Mouse (Mus musculus): ENCODE measurements around the gene Pik3cb. TPM values are rescaled to one million over a fixed set of nuclear protein-coding genes. Genes with fewer than 3 reads are reported as not detected.

The Pik3cb gene
- total and polyA plus RNA-seq, 3 experiments, result 2.2 to 7.6 TPM; not detected in 1

DNA sequence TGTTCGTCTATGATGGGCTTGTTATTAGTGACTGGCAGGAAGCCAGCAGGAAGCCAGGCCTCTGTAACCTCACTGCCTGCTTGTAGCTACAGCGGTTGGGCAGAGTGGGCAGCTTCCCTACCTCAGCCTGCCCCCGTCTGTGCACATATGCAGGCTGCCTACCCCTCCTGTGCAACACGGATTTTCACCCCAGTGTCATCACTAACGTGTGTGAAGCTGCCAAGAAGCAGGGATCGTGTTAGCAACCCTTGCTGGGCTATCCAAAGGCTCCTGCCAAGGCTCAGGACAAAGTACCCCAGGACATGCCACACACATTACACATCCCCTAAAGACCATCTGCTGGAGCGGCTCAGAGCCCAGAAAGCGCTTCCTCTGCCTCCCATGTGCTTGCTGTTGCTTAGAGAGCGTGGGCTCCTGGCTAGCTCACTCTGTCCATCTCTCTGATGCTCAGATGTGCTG is 140.5 kb downstream of the Pik3cb start:
- TF ChIP-seq TBP (IDR thresholded peaks at IDR 0.05; ENCODE audit: low read depth, low read length) (0 out of 2 replicates have a peak, but pooled peaks have one; percentile 41), NRF1 (IDR thresholded peaks at IDR 0.05; ENCODE audit: insufficient read depth, low read depth, low read length, poor library complexity, severe bottlenecking) (no peak), EP300 (IDR thresholded peaks at IDR 0.05; ENCODE audit: low read depth in 1 of 2, low read length in 2 of 2) (peak in 1 of 2 experiments; percentile 47; a peak in 2 of 4 replicates), MAFK (IDR thresholded peaks at IDR 0.05; ENCODE audit: borderline replicate concordance, low read depth, low read length) (no peak), MYB (IDR thresholded peaks at IDR 0.05; ENCODE audit: low read depth, low read length) (no peak), POLR2AphosphoS2 (IDR thresholded peaks at IDR 0.05; ENCODE audit: low read length) (no peak), KAT2A (conservative IDR thresholded peaks at IDR 0.05; ENCODE audit: low read depth, low read length) (no peak), ZKSCAN1 (IDR thresholded peaks at IDR 0.05; ENCODE audit: low read depth, low read length) (no peak), BHLHE40 (IDR thresholded peaks at IDR 0.05; ENCODE audit: borderline replicate concordance, low read depth, low read length) (no peak), CHD2 (IDR thresholded peaks at IDR 0.05; ENCODE audit: low read length) (no peak), RAD21 (IDR thresholded peaks at IDR 0.05; ENCODE audit: low read depth, low read length) (no peak), ZC3H11A (IDR thresholded peaks at IDR 0.05; ENCODE audit: low read depth, low read length) (no peak), ZNF384 (IDR thresholded peaks at IDR 0.05; ENCODE audit: low read depth, low read length) (no peak), USF2 (IDR thresholded peaks at IDR 0.05; ENCODE audit: borderline replicate concordance in 1 of 2, insufficient read depth in 1 of 2, low read depth in 1 of 2, low read length in 2 of 2) (no peak), TCF12 (IDR thresholded peaks at IDR 0.05; ENCODE audit: low read depth, low read length) (no peak), USF1 (IDR thresholded peaks at IDR 0.05; ENCODE audit: low read depth, low read length) (no peak), ZMIZ1 (IDR thresholded peaks at IDR 0.05; ENCODE audit: low read depth, low read length) (no peak), RCOR1 (IDR thresholded peaks at IDR 0.05; ENCODE audit: low read depth, low read length) (no peak)
- no peak overlapping the region for H3K4me3 ChIP-seq (ENCODE audit: control insufficient read depth in 1 of 2, insufficient read depth in 1 of 2, low read depth in 2 of 2, low read length in 2 of 2)
- H3K9ac ChIP-seq (ENCODE audit: control insufficient read depth, low read depth, low read length, poor library complexity, severe bottlenecking), result no peak overlapping the region
- H3K4me1 ChIP-seq (ENCODE audit: control insufficient read depth in 1 of 2, insufficient read depth in 2 of 2, low read length in 2 of 2), result peaks cover 0 to 8% of the 10 kb centered on the region in 2 experiments; a peak in 2 of 4 replicates
- H3K36me3 ChIP-seq (ENCODE audit: control insufficient read depth in 1 of 2, insufficient read depth in 2 of 2, low read length in 2 of 2), result peaks cover 1 to 6% of the 10 kb centered on the region in 2 experiments
- no peaks in the 10 kb centered on the region for H3K27me3 ChIP-seq (ENCODE audit: control insufficient read depth in 1 of 2, insufficient read depth in 2 of 2, low read length in 2 of 2)
- H3K79me2 ChIP-seq (ENCODE audit: control insufficient read depth, insufficient read depth, low read length, poor library complexity), result no peaks in the 10 kb centered on the region
- no peak overlapping the region for H3K27ac ChIP-seq (ENCODE audit: control insufficient read depth, low read depth, low read length)
- H3K9me3 ChIP-seq (replicated peaks; ENCODE audit: insufficient read depth, low read length), result no peaks in the 10 kb centered on the region
- DNase-seq (ENCODE audit: low read depth, low spot score), result peak; percentile 77

DNA sequence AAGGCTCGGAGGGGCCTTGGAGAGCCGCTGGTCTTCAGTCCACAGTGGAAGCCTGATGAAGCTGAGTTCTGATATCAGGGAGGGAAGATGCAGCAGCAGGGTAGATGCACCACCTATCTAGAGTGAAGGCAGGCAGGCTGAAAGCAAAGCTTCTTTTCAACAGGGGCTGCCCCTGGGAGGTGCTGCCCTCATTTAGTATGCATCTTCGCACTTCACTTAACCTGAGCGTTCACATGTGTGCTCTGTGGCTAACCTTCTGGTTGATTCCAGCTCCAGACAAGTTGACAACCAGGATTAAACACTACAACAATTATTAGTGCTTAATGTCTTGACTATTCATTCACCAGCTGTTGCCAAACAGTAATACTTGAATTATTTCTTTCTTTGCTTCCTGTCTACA is 146.3 kb downstream of the Pik3cb start:
- Histone ChIP-seq H3K27me3 (ENCODE audit: control insufficient read depth in 1 of 2, insufficient read depth in 2 of 2, low read length in 2 of 2) (no peaks in the 10 kb centered on the region), H3K9ac (ENCODE audit: control insufficient read depth, low read depth, low read length, poor library complexity, severe bottlenecking) (no peak overlapping the region), H3K27ac (ENCODE audit: control insufficient read depth, low read depth, low read length) (no peak overlapping the region), H3K4me3 (ENCODE audit: control insufficient read depth in 1 of 2, insufficient read depth in 1 of 2, low read depth in 2 of 2, low read length in 2 of 2) (no peak overlapping the region), H3K4me1 (ENCODE audit: control insufficient read depth in 1 of 2, insufficient read depth in 2 of 2, low read length in 2 of 2) (no peaks in the 10 kb centered on the region), H3K9me3 (replicated peaks; ENCODE audit: insufficient read depth, low read length) (no peaks in the 10 kb centered on the region), H3K36me3 (ENCODE audit: control insufficient read depth in 1 of 2, insufficient read depth in 2 of 2, low read length in 2 of 2) (0 out of 4 replicates have a peak, but pooled peaks cover 0 to 1% of the 10 kb centered on the region in 2 experiments), H3K79me2 (ENCODE audit: control insufficient read depth, insufficient read depth, low read length, poor library complexity) (peaks cover 2% of the 10 kb centered on the region; the same call in 1 of the 2 replicates)
- DNase-seq (ENCODE audit: low read depth, low spot score), result no peak
- TF ChIP-seq KAT2A (conservative IDR thresholded peaks at IDR 0.05; ENCODE audit: low read depth, low read length), result no peak
- TF ChIP-seq USF1 (IDR thresholded peaks at IDR 0.05; ENCODE audit: low read depth, low read length), result no peak
- TF ChIP-seq TAL1 (IDR thresholded peaks at IDR 0.05; ENCODE audit: low read length), result no peak
- no peak for TF ChIP-seq MYB (IDR thresholded peaks at IDR 0.05; ENCODE audit: low read depth, low read length)

Data from MEL (cell line).